8 mouse cellular contexts compared by ENCODE assay signal in the genomic region with DNA sequence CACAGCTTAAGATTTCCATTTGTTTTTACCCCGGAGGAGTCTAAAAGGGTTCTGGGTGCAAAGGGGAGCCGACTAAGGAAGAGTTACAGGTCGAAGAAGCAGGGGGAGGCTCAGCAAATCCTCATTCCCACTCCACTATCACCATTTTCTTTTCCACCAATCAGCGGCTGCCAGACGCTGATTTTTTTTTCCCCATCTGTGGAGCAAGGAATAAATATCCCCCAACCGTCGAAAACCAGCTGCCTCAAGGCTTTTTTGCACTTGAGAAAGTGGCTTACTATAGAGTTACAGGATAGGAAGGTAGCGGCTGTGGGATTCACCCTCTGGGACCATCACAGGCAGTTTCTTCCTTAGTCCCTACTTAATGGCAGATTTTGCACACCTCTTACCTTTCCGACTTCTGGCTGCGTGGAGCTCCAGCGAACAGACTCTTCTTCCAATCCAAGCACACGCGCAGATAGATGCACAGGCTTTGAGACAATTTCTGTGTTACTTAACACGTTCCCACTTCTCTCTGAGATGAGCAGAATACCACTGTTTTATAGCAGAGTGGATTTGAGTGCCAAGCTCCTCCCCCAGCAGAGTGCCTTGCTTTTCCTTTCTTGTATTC. TPM values are rescaled to one million over a fixed set of nuclear protein-coding genes. Genes with fewer than 3 reads are reported as not detected.
DNase-seq lines count a peak whose midpoint lies in the region; ATAC-seq and TF ChIP-seq lines count a peak whose summit lies in the region.

Gene Snca, minus strand, starts transcription at position 574 of the 610 bp plus-strand sequence.

- H3K36me3 ChIP-seq in heart, embryonic 11.5 days (ENCODE audit: control insufficient read depth, insufficient read depth, low read length): no peaks in the 10 kb centered on the region
- H3K36me3 ChIP-seq in liver, embryonic 14.5 days (replicated peaks; ENCODE audit: control insufficient read depth, insufficient read depth, low read depth): peaks cover 16% of the 10 kb centered on the region

- no peak for DNase-seq in heart, adult 11 months
- peak; percentile 49 to 58 for DNase-seq in cerebellum, postnatal 25 days
- peak; percentile 50 to 69 for DNase-seq in frontal cortex, postnatal 36 days (ENCODE audit: low spot score in 2 of 2)
- peak; percentile 1 to 9 for DNase-seq in kidney, postnatal 4 days
- no peak for DNase-seq in liver, embryonic 14.5 days (ENCODE audit: low read depth in 3 of 3, low spot score in 3 of 3)
- peak; percentile 37 for DNase-seq in right cerebral cortex, postnatal 14 days
- no peak for DNase-seq in B cell, adult 2 months

- TF ChIP-seq CTCF in liver, embryonic 14.5 days (IDR thresholded peaks at IDR 0.05; ENCODE audit: low read depth): no peak

- peak within 1 kb of the TSS; percentile 56 for H3K4me3 ChIP-seq in heart, embryonic 11.5 days (ENCODE audit: low read depth, low read length)
- H3K4me3 ChIP-seq in liver, embryonic 14.5 days (ENCODE audit: insufficient read depth in 1 of 2, low read depth in 2 of 2, low read length in 2 of 2): peak within 1 kb of the TSS; percentile 94 to 98

- WGBS in heart, embryonic 11.5 days (ENCODE audit: insufficient replicate concordance): 3% methylated on average over 14 of the region's 14 CpGs
- WGBS in liver, embryonic 14.5 days (ENCODE audit: insufficient replicate concordance): 5% methylated on average over 14 of the region's 14 CpGs

- H3K9me3 ChIP-seq in heart, embryonic 11.5 days (replicated peaks; ENCODE audit: control insufficient read depth, low read length): no peaks in the 10 kb centered on the region
- no peaks in the 10 kb centered on the region for H3K9me3 ChIP-seq in liver, embryonic 14.5 days (ENCODE audit: control insufficient read depth, low read length)

- H3K27me3 ChIP-seq in heart, embryonic 11.5 days (ENCODE audit: control insufficient read depth, insufficient read depth, low read length): peaks cover 4% of the 10 kb centered on the region; the same call in 1 of the 2 replicates
- H3K27me3 ChIP-seq in liver, embryonic 14.5 days (ENCODE audit: control insufficient read depth, insufficient read depth, low read length): no peaks in the 10 kb centered on the region; the same call in 1 of the 2 replicates

- H3K9ac ChIP-seq in heart, embryonic 11.5 days (ENCODE audit: low read depth, low read length): peak within 1 kb of the TSS; percentile 75
- H3K9ac ChIP-seq in liver, embryonic 14.5 days (replicated peaks): peak within 1 kb of the TSS; percentile 98

- ATAC-seq in heart, embryonic 11.5 days (replicated peaks; ENCODE audit: insufficient number of reproducible peaks, low FRiP score, low TSS enrichment): no peak
- peak; percentile 4; the same call in 1 of the 2 replicates for ATAC-seq in liver, embryonic 14.5 days (ENCODE audit: insufficient read depth)

- no peaks in the 10 kb centered on the region; the same call in 1 of the 2 replicates for H3K4me1 ChIP-seq in heart, embryonic 11.5 days (ENCODE audit: control insufficient read depth, insufficient read depth, low read length)
- peaks cover 13 to 16% of the 10 kb centered on the region in 2 experiments for H3K4me1 ChIP-seq in liver, embryonic 14.5 days (replicated peaks; ENCODE audit: control insufficient read depth in 2 of 2, insufficient read depth in 2 of 2, low read length in 1 of 2)

- H3K4me2 ChIP-seq in heart, embryonic 11.5 days: peak within 1 kb of the TSS; percentile 97
- peak within 1 kb of the TSS; percentile 81 for H3K4me2 ChIP-seq in liver, embryonic 14.5 days (ENCODE audit: low read depth)

- peak within 1 kb of the TSS; percentile 76 for H3K27ac ChIP-seq in heart, embryonic 11.5 days (ENCODE audit: low read depth, low read length)
- H3K27ac ChIP-seq in liver, embryonic 14.5 days: peak within 1 kb of the TSS; percentile 98

- TF ChIP-seq EP300 in liver, embryonic 14.5 days (IDR thresholded peaks at IDR 0.05; ENCODE audit: low read depth): no peak

RNA-seq across cellular contexts. Expression of gene Snca, which starts in this region (rescaled TPM):
- polyA plus RNA-seq in heart, embryonic 11.5 days (2014; fragmentation: Nextera tagmentation; extraction: Ambion mirVana): 43.3 and 48.5 TPM in 2 replicates
- polyA plus RNA-seq in liver, embryonic 14.5 days (2012; rRNA removed): 177 and 253 TPM in 2 replicates
- polyA plus RNA-seq in liver, embryonic 14.5 days (2014; fragmentation: Nextera tagmentation; extraction: Ambion mirVana): 385 and 388 TPM in 2 replicates

Comparison
In these comparisons a context has a peak if more than half of its experiments do, and no peak if none do; other contexts are left out.
1. DNase-seq: peak in cerebellum, postnatal 25 days (2 of 2), frontal cortex, postnatal 36 days (2 of 2), kidney, postnatal 4 days (2 of 2) and right cerebral cortex, postnatal 14 days (single experiment); none in heart, adult 11 months (single experiment), liver, embryonic 14.5 days (0 of 3) and B cell, adult 2 months (0 of 2).